Mouse (Mus musculus) MEL (cell line): Measurements from ENCODE around the gene Fuz. TPM values are rescaled to one million over a fixed set of nuclear protein-coding genes. Genes with fewer than 3 reads are reported as not detected.

Experiments
- DNase-seq: peaks from one replicate; pipeline ENCODE4 v3.0.0; 2011; ENCODE audit warnings: low read depth, low spot score
- H3K27ac ChIP-seq: 2 replicates; pipeline ENCODE4 v1.5.1; 2012; ENCODE audit warnings: low read depth, mild to moderate bottlenecking, control low read depth, low read length, moderate library complexity; ENCODE audit not compliant: control insufficient read depth
- H3K27me3 ChIP-seq, 2 experiments: fragments of 150-350 bp in 1 of 2; sonication (generic) in 1 of 2; 2 replicates each; pipeline ENCODE4 v1.6.1; 2012; ENCODE audit warnings: low read length in 2 of 2, mild to moderate bottlenecking in 2 of 2, improper control_type of control experiment in 1 of 2, moderate library complexity in 1 of 2; ENCODE audit not compliant: insufficient read depth in 2 of 2, control insufficient read depth in 1 of 2
- H3K36me3 ChIP-seq, 2 experiments: 2 replicates each; pipeline ENCODE4 v1.6.1; 2012 to 2014; ENCODE audit warnings: low read length in 2 of 2, improper control_type of control experiment in 1 of 2, inconsistent platforms in 1 of 2, mild to moderate bottlenecking in 1 of 2; ENCODE audit not compliant: insufficient read depth in 2 of 2, control insufficient read depth in 1 of 2
- H3K4me1 ChIP-seq, 2 experiments: fragments of 150-350 bp in 1 of 2; sonication (generic) in 1 of 2; 2 replicates each; pipeline ENCODE4 v1.6.1; 2012; ENCODE audit warnings: low read length in 2 of 2, improper control_type of control experiment in 1 of 2, mild to moderate bottlenecking in 1 of 2; ENCODE audit not compliant: insufficient read depth in 2 of 2, control insufficient read depth in 1 of 2
- H3K4me3 ChIP-seq, 2 experiments: fragments of 150-350 bp in 1 of 2; sonication (generic) in 1 of 2; 2 replicates each; pipeline ENCODE4 v1.5.1; 2012; ENCODE audit warnings: low read depth in 2 of 2, low read length in 2 of 2, mild to moderate bottlenecking in 2 of 2, moderate library complexity in 2 of 2, control low read depth in 1 of 2, improper control_type of control experiment in 1 of 2; ENCODE audit not compliant: control insufficient read depth in 1 of 2, insufficient read depth in 1 of 2
- H3K79me2 ChIP-seq: 2 replicates; pipeline ENCODE4 v1.6.1; 2012; ENCODE audit warnings: mild to moderate bottlenecking, low read length, moderate library complexity; ENCODE audit not compliant: control insufficient read depth, poor library complexity, insufficient read depth
- H3K9ac ChIP-seq: 2 replicates; pipeline ENCODE4 v1.6.1; 2012; ENCODE audit warnings: low read depth, mild to moderate bottlenecking, control low read depth, low read length, moderate library complexity; ENCODE audit not compliant: control insufficient read depth, poor library complexity, severe bottlenecking
- H3K9me3 ChIP-seq: fragments of 150-350 bp; sonication (generic); replicated peaks from 2 replicates; pipeline ENCODE4 v1.6.1; 2012; ENCODE audit warnings: mild to moderate bottlenecking, low read length, improper control_type of control experiment, moderate library complexity; ENCODE audit not compliant: insufficient read depth
- BHLHE40 ChIP-seq: IDR thresholded peaks from 2 replicates; pipeline ENCODE4 v1.6.1; 2012; ENCODE audit warnings: low read depth, mild to moderate bottlenecking, inconsistent platforms, low read length, improper control_type of control experiment, borderline replicate concordance
- CHD1 ChIP-seq: IDR thresholded peaks from 2 replicates; pipeline ENCODE4 v1.6.1; 2012; ENCODE audit warnings: low read depth, mild to moderate bottlenecking, inconsistent platforms, low read length, improper control_type of control experiment
- CTCF ChIP-seq, 3 experiments: IDR thresholded peaks in 2 of 3; conservative IDR thresholded peaks in 1 of 3; 2 replicates each; pipeline ENCODE4 v1.5.1; 2011 to 2012; ENCODE audit warnings: low read length in 3 of 3, low read depth in 2 of 3, mild to moderate bottlenecking in 2 of 3, improper control_type of control experiment in 1 of 3, inconsistent platforms in 1 of 3, mixed read lengths in 1 of 3, moderate library complexity in 1 of 3; ENCODE audit not compliant: control insufficient read depth in 1 of 3, insufficient read depth in 1 of 3, poor library complexity in 1 of 3, severe bottlenecking in 1 of 3
- E2F4 ChIP-seq: IDR thresholded peaks from 2 replicates; pipeline ENCODE4 v1.6.1; 2011; ENCODE audit warnings: low read depth, low read length, improper control_type of control experiment, borderline replicate concordance
- ELF1 ChIP-seq: IDR thresholded peaks from 2 replicates; pipeline ENCODE4 v1.6.1; 2014; ENCODE audit warnings: low read depth, mild to moderate bottlenecking, inconsistent platforms, low read length, improper control_type of control experiment, moderate library complexity
- EP300 ChIP-seq, 2 experiments: IDR thresholded peaks; 2 replicates each; pipeline ENCODE4 v1.6.1; 2011; ENCODE audit warnings: improper control_type of control experiment in 2 of 2, low read length in 2 of 2, low read depth in 1 of 2, mild to moderate bottlenecking in 1 of 2
- ETS1 ChIP-seq: IDR thresholded peaks from 2 replicates; pipeline ENCODE4 v1.6.1; 2012; ENCODE audit warnings: low read depth, mild to moderate bottlenecking, inconsistent platforms, low read length, improper control_type of control experiment, moderate library complexity
- GABPA ChIP-seq: IDR thresholded peaks from 2 replicates; pipeline ENCODE4 v1.6.1; 2012; ENCODE audit warnings: low read depth, mild to moderate bottlenecking, inconsistent platforms, low read length, improper control_type of control experiment, moderate library complexity
- GATA1 ChIP-seq: IDR thresholded peaks from 2 replicates; pipeline ENCODE4 v1.6.1; 2011; ENCODE audit warnings: low read depth, low read length, improper control_type of control experiment
- HCFC1 ChIP-seq: IDR thresholded peaks from 2 replicates; pipeline ENCODE4 v1.6.1; 2012; ENCODE audit warnings: low read depth, mild to moderate bottlenecking, inconsistent platforms, low read length, improper control_type of control experiment, moderate library complexity
- JUND ChIP-seq: IDR thresholded peaks from 2 replicates; pipeline ENCODE4 v1.6.1; 2011; ENCODE audit warnings: low read depth, mild to moderate bottlenecking, improper control_type of control experiment, low read length
- KAT2A ChIP-seq: conservative IDR thresholded peaks from 2 replicates; pipeline ENCODE4 v1.6.1; 2012; ENCODE audit warnings: low read depth, low read length, improper control_type of control experiment, inconsistent platforms
- MAX ChIP-seq: IDR thresholded peaks from 2 replicates; pipeline ENCODE4 v1.6.1; 2011; ENCODE audit warnings: low read length, improper control_type of control experiment
- MAZ ChIP-seq: IDR thresholded peaks from 2 replicates; pipeline ENCODE4 v1.6.1; 2012; ENCODE audit warnings: low read depth, mild to moderate bottlenecking, inconsistent platforms, low read length, improper control_type of control experiment
- MEF2A ChIP-seq: IDR thresholded peaks from 2 replicates; pipeline ENCODE4 v1.6.1; 2014; ENCODE audit warnings: low read depth, mild to moderate bottlenecking, inconsistent platforms, low read length, improper control_type of control experiment; ENCODE audit not compliant: poor library complexity, insufficient replicate concordance, severe bottlenecking; ENCODE audit errors: extremely low read depth
- MXI1 ChIP-seq: IDR thresholded peaks from 2 replicates; pipeline ENCODE4 v1.6.1; 2011; ENCODE audit warnings: mild to moderate bottlenecking, low read depth, low read length, improper control_type of control experiment
- MYB ChIP-seq: IDR thresholded peaks from 2 replicates; pipeline ENCODE4 v1.6.1; 2011; ENCODE audit warnings: mild to moderate bottlenecking, low read depth, low read length, improper control_type of control experiment
- MYC ChIP-seq: IDR thresholded peaks from 2 replicates; pipeline ENCODE4 v1.6.1; 2011; ENCODE audit warnings: low read depth, mild to moderate bottlenecking, low read length, improper control_type of control experiment, moderate library complexity
- NELFE ChIP-seq: IDR thresholded peaks from 2 replicates; pipeline ENCODE4 v1.6.1; 2011; ENCODE audit warnings: low read depth, low read length, improper control_type of control experiment
- NRF1 ChIP-seq: IDR thresholded peaks from 2 replicates; pipeline ENCODE4 v1.6.1; 2014; ENCODE audit warnings: low read depth, mild to moderate bottlenecking, inconsistent platforms, low read length, improper control_type of control experiment, moderate library complexity; ENCODE audit not compliant: poor library complexity, insufficient read depth, severe bottlenecking
- POLR2A ChIP-seq, 2 experiments: IDR thresholded peaks; 2 replicates each; pipeline ENCODE4 v1.6.1; 2011 to 2012; ENCODE audit warnings: low read length in 2 of 2, mild to moderate bottlenecking in 2 of 2, control low read depth in 1 of 2, improper control_type of control experiment in 1 of 2, low read depth in 1 of 2, moderate library complexity in 1 of 2; ENCODE audit not compliant: control insufficient read depth in 1 of 2, insufficient read depth in 1 of 2, poor library complexity in 1 of 2
- POLR2AphosphoS2 ChIP-seq: IDR thresholded peaks from 2 replicates; pipeline ENCODE4 v1.6.1; 2011; ENCODE audit warnings: low read length, improper control_type of control experiment
- RAD21 ChIP-seq: IDR thresholded peaks from 2 replicates; pipeline ENCODE4 v1.6.1; 2011; ENCODE audit warnings: mild to moderate bottlenecking, low read depth, low read length, improper control_type of control experiment
- RCOR1 ChIP-seq: IDR thresholded peaks from 2 replicates; pipeline ENCODE4 v1.6.1; 2012; ENCODE audit warnings: low read depth, mild to moderate bottlenecking, inconsistent platforms, low read length, improper control_type of control experiment
- SIN3A ChIP-seq: IDR thresholded peaks from 2 replicates; pipeline ENCODE4 v1.6.1; 2012; ENCODE audit warnings: low read length, improper control_type of control experiment, inconsistent platforms
- SMC3 ChIP-seq: IDR thresholded peaks from 2 replicates; pipeline ENCODE4 v1.6.1; 2011; ENCODE audit warnings: low read depth, low read length, improper control_type of control experiment
- TBP ChIP-seq: IDR thresholded peaks from 2 replicates; pipeline ENCODE4 v1.8.0; 2011; ENCODE audit warnings: low read depth, low read length, improper control_type of control experiment
- TCF12 ChIP-seq: IDR thresholded peaks from 2 replicates; pipeline ENCODE4 v1.6.1; 2014; ENCODE audit warnings: low read depth, mild to moderate bottlenecking, inconsistent platforms, low read length, improper control_type of control experiment, moderate library complexity
- UBTF ChIP-seq: IDR thresholded peaks from 2 replicates; pipeline ENCODE4 v1.6.1; 2012; ENCODE audit warnings: low read depth, mild to moderate bottlenecking, inconsistent platforms, low read length, improper control_type of control experiment, moderate library complexity, borderline replicate concordance; ENCODE audit not compliant: insufficient read depth
- USF1 ChIP-seq: IDR thresholded peaks from 2 replicates; pipeline ENCODE4 v1.6.1; 2014; ENCODE audit warnings: low read depth, mild to moderate bottlenecking, inconsistent platforms, low read length, improper control_type of control experiment, moderate library complexity
- USF2 ChIP-seq, 2 experiments: IDR thresholded peaks; 2 replicates each; pipeline ENCODE4 v1.6.1; 2011 to 2012; ENCODE audit warnings: improper control_type of control experiment in 2 of 2, low read length in 2 of 2, borderline replicate concordance in 1 of 2, inconsistent platforms in 1 of 2, low read depth in 1 of 2, mild to moderate bottlenecking in 1 of 2; ENCODE audit not compliant: insufficient read depth in 1 of 2
- ZC3H11A ChIP-seq: IDR thresholded peaks from 2 replicates; pipeline ENCODE4 v1.6.1; 2012; ENCODE audit warnings: low read depth, mild to moderate bottlenecking, inconsistent platforms, low read length, improper control_type of control experiment
- ZKSCAN1 ChIP-seq: IDR thresholded peaks from 2 replicates; pipeline ENCODE4 v1.6.1; 2012; ENCODE audit warnings: low read depth, mild to moderate bottlenecking, inconsistent platforms, low read length, improper control_type of control experiment, moderate library complexity
- ZNF384 ChIP-seq: IDR thresholded peaks from 2 replicates; pipeline ENCODE4 v1.6.1; 2012; ENCODE audit warnings: low read depth, mild to moderate bottlenecking, inconsistent platforms, low read length, improper control_type of control experiment
- polyA plus RNA-seq, 2 experiments: library from polyadenylated mRNA; stranded (reverse) in 1 of 2; unstranded in 1 of 2; fragments of >175 nt in 1 of 2; fragments of >200 nt in 1 of 2; gene quantifications; 2 replicates each; pipeline versions ENCODE4 v1.2.1 to v1.2.4; 2012; ENCODE audit warnings: low replicate concordance in 2 of 2, low read depth in 1 of 2; ENCODE audit not compliant: insufficient read length in 2 of 2, insufficient read depth in 1 of 2, missing spikeins in 1 of 2
- total RNA-seq: library from RNA; depleted of rRNA; stranded (reverse); fragments of 300-350 nt; gene quantifications from 2 replicates; pipeline ENCODE4 v1.2.3, GENCODE M21; 2012; rRNA removed

Fuz gene
- total RNA-seq (6.8 and 9.4 TPM in 2 replicates), polyA plus RNA-seq (10 to 100 TPM in 1 of 2 experiments, not detected in 1; 18.1 TPM)

DNA sequence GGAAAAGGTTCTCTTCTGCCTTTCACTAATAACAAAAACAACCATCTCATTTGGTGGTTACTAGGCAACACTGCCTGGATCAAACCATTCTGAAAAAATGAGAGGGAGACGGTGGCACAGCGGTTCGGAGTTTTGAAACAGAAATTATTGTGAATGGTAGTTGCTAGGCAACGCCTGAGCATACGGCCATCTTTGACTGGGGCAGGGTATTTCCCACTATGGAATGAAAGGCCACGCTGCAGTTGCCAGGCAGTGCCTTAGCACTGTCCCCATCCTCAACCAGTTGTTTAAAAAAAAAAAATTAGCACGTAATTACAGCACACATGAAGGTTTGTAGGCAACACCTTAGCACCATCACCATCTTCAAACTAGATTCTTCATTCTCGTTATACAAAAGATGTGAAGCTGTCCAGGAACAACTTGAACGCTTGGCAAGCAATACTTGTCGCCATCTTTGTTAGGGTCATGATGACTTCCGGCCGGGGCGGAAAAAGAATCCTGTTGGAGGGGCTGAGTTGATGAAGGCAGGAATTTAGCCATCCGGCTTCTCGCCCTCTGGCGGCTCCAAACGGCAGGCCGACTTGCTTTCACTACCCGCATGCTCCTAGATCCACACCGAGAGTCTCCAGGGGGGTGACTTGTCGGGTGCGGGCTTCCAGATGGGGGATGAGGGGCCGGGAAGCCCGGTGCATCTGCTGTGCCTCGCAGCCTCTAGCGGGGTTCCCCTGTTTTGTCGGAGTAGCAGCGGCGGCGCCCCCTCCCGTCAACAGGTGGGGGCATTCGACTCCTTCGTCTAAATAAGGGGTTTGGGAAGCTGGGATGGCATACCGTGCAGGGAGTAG lies at the start of gene Fuz:
Fuz (plus strand) TSS at position 487 of the 842 bp plus-strand sequence.
- peaks cover 14% of the 10 kb centered on the region for H3K79me2 ChIP-seq
- no peaks in the 10 kb centered on the region for H3K9me3 ChIP-seq
- DNase-seq = peak; percentile 96
- peak within 1 kb of the TSS; percentile 72 to 88 for H3K4me3 ChIP-seq
- peaks cover 0 to 8% of the 10 kb centered on the region in 2 experiments; a peak in 2 of 4 replicates for H3K36me3 ChIP-seq
- peaks cover 0 to 19% of the 10 kb centered on the region in 2 experiments; a peak in 2 of 4 replicates for H3K4me1 ChIP-seq
- peak within 1 kb of the TSS; percentile 59 for H3K27ac ChIP-seq
- no peaks in the 10 kb centered on the region for H3K27me3 ChIP-seq
- peak within 1 kb of the TSS; percentile 86 for H3K9ac ChIP-seq
- TF ChIP-seq KAT2A = peak; percentile 66
- TF ChIP-seq BHLHE40 = no peak
- no peak for TF ChIP-seq ZNF384
- no peak; the same call in 1 of the 2 replicates for TF ChIP-seq ETS1
- peak; percentile 93 for TF ChIP-seq HCFC1
- peak; percentile 71 for TF ChIP-seq POLR2AphosphoS2
- peak; percentile 71 for TF ChIP-seq ELF1
- no peak for TF ChIP-seq MYB
- 0 out of 2 replicates have a peak, but pooled peaks have one; percentile 3 for TF ChIP-seq ZC3H11A
- TF ChIP-seq NRF1 = no peak; the same call in 1 of the 2 replicates
- TF ChIP-seq GATA1 = no peak
- 0 out of 2 replicates have a peak, but pooled peaks have one; percentile 66 for TF ChIP-seq MYC
- TF ChIP-seq MEF2A = no peak
- TF ChIP-seq SMC3 = peak; percentile 37; the same call in 1 of the 2 replicates
- TF ChIP-seq UBTF = no peak
- peak; percentile 51; the same call in 1 of the 2 replicates for TF ChIP-seq MAX
- peak; percentile 98 for TF ChIP-seq CHD1
- TF ChIP-seq RAD21 = no peak; the same call in 1 of the 2 replicates
- no peak for TF ChIP-seq USF2 (IDR thresholded peaks at IDR 0.05; ENCODE audit: borderline replicate concordance in 1 of 2, insufficient read depth in 1 of 2, low read depth in 1 of 2, low read length in 2 of 2)
- TF ChIP-seq E2F4 = 0 out of 2 replicates have a peak, but pooled peaks have one; percentile 36
- peak; percentile 9 to 60 (median 56); a peak in 5 of 6 replicates for TF ChIP-seq CTCF (IDR thresholded peaks at IDR 0.05 in 2 of 3, conservative IDR thresholded peaks at IDR 0.05 in 1 of 3; ENCODE audit: control insufficient read depth in 1 of 3, insufficient read depth in 1 of 3, low read depth in 2 of 3, low read length in 3 of 3, poor library complexity in 1 of 3, severe bottlenecking in 1 of 3)
- peak; percentile 88 for TF ChIP-seq MAZ
- no peak; the same call in 1 of the 2 replicates for TF ChIP-seq RCOR1
- TF ChIP-seq POLR2A (IDR thresholded peaks at IDR 0.05; ENCODE audit: control insufficient read depth in 1 of 2, insufficient read depth in 1 of 2, low read depth in 1 of 2, low read length in 2 of 2, poor library complexity in 1 of 2) = peak; percentile 62 to 89; a peak in 3 of 4 replicates
- no peak for TF ChIP-seq GABPA
- no peak for TF ChIP-seq EP300 (IDR thresholded peaks at IDR 0.05; ENCODE audit: low read depth in 1 of 2, low read length in 2 of 2)
- TF ChIP-seq TBP = peak; percentile 69
- TF ChIP-seq MXI1 = peak; percentile 73
- TF ChIP-seq SIN3A = peak; percentile 87
- TF ChIP-seq USF1 = no peak
- TF ChIP-seq JUND = no peak
- TF ChIP-seq ZKSCAN1 = no peak
- TF ChIP-seq NELFE = peak; percentile 77
- no peak for TF ChIP-seq TCF12
